Mouse (Mus musculus): ENCODE data around the gene Atp1b3. TPM values are rescaled to one million over a fixed set of nuclear protein-coding genes. Genes with fewer than 3 reads are reported as not detected.

Atp1b3 gene
- total RNA-seq, 2 experiments from 2014 or later, result 85.4 to 85.6 TPM

Other genes with a start within 250 kb of the Atp1b3 start
- gene Gk5, start 245.1 kb downstream of the Atp1b3 start, total RNA-seq (2021), result 1 to 10 TPM; 5.3 to 7.3 TPM
- gene Tfdp2, start 168.2 kb downstream of the Atp1b3 start, total RNA-seq (2021), result 10 to 100 TPM; 28.5 to 28.7 TPM
- 10 to 100 TPM; 46.2 to 54.1 TPM for gene Rnf7, start 114.2 kb upstream of the Atp1b3 start, total RNA-seq (2021)
- gene Gm28729, start 160.8 kb upstream of the Atp1b3 start, total RNA-seq (2021), result under 1 TPM; 0.38 to 0.81 TPM